Mouse (Mus musculus) right cerebral cortex, postnatal 14 days (tissue): ENCODE results near the gene 2610301B20Rik.
"Not testable (repeated sequence)": the region's sequence is repeated elsewhere in the genome, so short reads cannot be mapped to it uniquely, and the experiment has no call there.

Experiments used
- DNase-seq: peaks from one replicate; pipeline ENCODE4 v3.0.0; 2022

The 2610301B20Rik gene

GRCm38 (mm10) chr4:10873920-10874665 is at the start of gene 2610301B20Rik:
TSS of gene 2610301B20Rik (plus strand) at chr4:10874498.
- peak; percentile 97 for DNase-seq

- no peak for DNase-seq
These were observed 41.0 kb upstream of the 2610301B20Rik start for GRCm38 (mm10) chr4:10833273-10833672.

GRCm38 (mm10) chr4:10835252-10836051 is 38.8 kb upstream of the 2610301B20Rik start:
- DNase-seq = peak; percentile 53

GRCm38 (mm10) chr4:10845848-10846247 is 28.4 kb upstream of the 2610301B20Rik start:
- DNase-seq = no peak

- no peak for DNase-seq
These were observed 24.5 kb upstream of the 2610301B20Rik start for GRCm38 (mm10) chr4:10849812-10850211.

GRCm38 (mm10) chr4:10851013-10851412 is 23.3 kb upstream of the 2610301B20Rik start:
- no peak for DNase-seq

- no peak for DNase-seq
These were observed 15.1 kb upstream of the 2610301B20Rik start for GRCm38 (mm10) chr4:10859174-10859573.

GRCm38 (mm10) chr4:10859911-10860581 is 14.3 kb upstream of the 2610301B20Rik start:
- peak; percentile 38 for DNase-seq

- no peak for DNase-seq
These were observed 13.5 kb upstream of the 2610301B20Rik start for GRCm38 (mm10) chr4:10860825-10861224.

GRCm38 (mm10) chr4:10862882-10863281 is 11.4 kb upstream of the 2610301B20Rik start:
- DNase-seq = not testable (repeated sequence)

GRCm38 (mm10) chr4:10872231-10872630 is 2.1 kb upstream of the 2610301B20Rik start:
- DNase-seq = no peak

- no peak for DNase-seq
These were observed 1.4 kb upstream of the 2610301B20Rik start for GRCm38 (mm10) chr4:10872685-10873539.

GRCm38 (mm10) chr4:10873549-10873919 is 764 bp upstream of the 2610301B20Rik start:
- DNase-seq = peak; percentile 13

- DNase-seq = peak; percentile 35
These were observed 422 bp downstream of the 2610301B20Rik start for GRCm38 (mm10) chr4:10874718-10875121.

GRCm38 (mm10) chr4:10875407-10875806 is 1.1 kb downstream of the 2610301B20Rik start:
- DNase-seq = peak; percentile 19

- DNase-seq = no peak
These were observed 2.8 kb downstream of the 2610301B20Rik start for GRCm38 (mm10) chr4:10877057-10877456.

GRCm38 (mm10) chr4:10883740-10884408 is 9.6 kb downstream of the 2610301B20Rik start:
- peak; percentile 14 for DNase-seq

- no peak for DNase-seq
These were observed 14.5 kb downstream of the 2610301B20Rik start for GRCm38 (mm10) chr4:10888835-10889234.

GRCm38 (mm10) chr4:10896262-10896661 is 22.0 kb downstream of the 2610301B20Rik start:
- DNase-seq = no peak

GRCm38 (mm10) chr4:10896859-10897258 is 22.6 kb downstream of the 2610301B20Rik start:
- DNase-seq = no peak

- DNase-seq = no peak
These were observed 31.0 kb downstream of the 2610301B20Rik start for GRCm38 (mm10) chr4:10905234-10905801.
